Mouse (Mus musculus) lung, postnatal 4 days (tissue): Measurements from ENCODE around the gene Wwc1.
A peak's percentile ranks its signal among the peaks of the same experiment; 100 is the strongest.

ENCODE experiments used
- DNase-seq, 2 experiments: peaks; one replicate each; pipeline ENCODE4 v3.0.0; 2021

Gene Wwc1

DNA sequence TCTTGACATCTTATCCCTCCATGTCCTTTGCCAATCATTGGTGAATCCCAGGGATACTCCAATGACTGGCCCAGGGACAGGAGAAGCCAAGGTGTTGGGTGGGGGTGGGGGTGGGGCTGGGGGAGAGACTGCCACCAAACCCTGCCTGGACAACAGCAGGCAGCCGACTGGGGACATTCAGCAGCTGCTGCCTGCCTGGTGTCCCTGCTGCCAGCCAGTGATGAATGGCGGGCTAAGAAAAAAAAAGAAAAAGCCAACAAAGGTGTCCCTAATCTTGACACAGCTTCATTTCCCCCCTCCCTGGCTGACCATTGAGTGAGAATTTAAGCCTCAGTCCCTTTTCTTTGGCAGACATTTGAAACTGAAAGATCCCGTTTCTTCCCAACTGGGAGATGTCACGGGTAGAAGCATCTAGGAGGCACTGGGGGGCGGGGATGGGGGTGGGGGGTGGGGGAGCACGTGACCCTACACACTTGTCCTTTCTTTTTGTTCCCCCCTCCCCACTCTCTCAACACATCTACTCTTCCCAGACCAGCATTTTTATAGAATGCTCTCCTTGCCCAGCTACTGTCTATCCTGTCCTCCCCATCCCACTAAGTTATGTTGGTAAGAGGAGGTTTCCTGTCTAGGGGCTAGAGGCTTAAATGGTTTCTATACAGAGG, 7.9 kb downstream of the Wwc1 start:
- no peak for DNase-seq

DNA sequence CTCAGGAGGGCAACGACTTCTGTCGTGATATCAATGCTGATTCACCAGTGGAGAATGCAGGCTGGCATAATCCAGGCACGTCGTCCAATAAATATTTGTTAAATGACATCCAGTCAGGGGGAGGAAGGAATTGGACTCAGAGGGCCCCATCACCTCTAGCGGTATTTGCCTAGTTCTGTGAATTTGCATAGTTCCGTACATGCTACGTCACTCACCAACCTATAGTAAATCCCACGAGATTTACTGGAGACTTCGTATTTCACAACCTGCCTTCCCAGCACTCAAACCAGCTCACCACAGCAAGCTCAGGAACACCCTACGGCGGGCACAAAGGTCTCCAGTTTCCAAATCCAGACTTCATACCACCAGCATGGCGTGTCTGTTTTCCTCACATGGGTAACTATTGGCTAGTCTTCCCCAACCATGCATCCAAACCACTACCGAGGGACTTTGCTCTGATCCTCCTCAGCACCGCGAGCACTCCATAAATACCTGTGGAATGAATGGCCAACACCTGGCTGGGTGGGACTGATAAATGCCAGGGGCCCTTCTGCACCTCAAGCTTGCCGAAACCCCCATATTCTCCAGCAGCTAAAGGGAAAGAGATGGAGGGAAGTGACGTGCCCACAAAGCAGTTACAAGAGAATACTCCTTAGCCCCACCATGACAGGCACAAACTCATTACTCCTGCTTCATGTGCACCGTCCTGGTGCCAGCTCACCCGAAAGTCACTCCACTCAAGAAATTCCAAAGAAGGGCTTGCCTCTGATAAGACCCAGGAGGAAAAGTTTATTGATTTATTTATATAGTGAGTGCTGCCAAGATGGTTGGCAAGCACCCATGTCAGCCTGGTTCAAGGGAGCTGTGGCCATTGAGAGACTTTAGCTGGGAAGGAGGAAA, 9.3 kb downstream of the Wwc1 start:
- peak; percentile 57 to 78 for DNase-seq

DNA sequence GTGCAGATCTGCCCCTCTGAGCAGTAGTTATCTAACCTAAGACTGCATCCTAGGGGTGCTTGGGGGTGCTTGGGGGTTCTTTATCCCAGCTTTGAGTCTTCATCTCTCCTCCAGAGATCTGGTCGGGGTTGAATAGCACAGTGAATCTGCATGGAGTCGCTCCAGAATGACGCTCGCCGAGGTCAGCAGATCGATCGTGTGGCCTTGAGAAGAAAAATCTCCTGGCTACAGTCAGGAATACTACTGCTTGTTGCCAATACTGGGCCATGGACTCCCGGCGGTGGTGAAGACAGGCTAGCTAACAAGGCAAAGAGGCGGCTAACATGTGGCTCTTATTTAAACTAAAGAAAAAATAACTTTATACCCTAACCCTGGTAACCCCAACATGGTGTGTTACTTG, 12.0 kb downstream of the Wwc1 start:
- DNase-seq, result no peak

DNA sequence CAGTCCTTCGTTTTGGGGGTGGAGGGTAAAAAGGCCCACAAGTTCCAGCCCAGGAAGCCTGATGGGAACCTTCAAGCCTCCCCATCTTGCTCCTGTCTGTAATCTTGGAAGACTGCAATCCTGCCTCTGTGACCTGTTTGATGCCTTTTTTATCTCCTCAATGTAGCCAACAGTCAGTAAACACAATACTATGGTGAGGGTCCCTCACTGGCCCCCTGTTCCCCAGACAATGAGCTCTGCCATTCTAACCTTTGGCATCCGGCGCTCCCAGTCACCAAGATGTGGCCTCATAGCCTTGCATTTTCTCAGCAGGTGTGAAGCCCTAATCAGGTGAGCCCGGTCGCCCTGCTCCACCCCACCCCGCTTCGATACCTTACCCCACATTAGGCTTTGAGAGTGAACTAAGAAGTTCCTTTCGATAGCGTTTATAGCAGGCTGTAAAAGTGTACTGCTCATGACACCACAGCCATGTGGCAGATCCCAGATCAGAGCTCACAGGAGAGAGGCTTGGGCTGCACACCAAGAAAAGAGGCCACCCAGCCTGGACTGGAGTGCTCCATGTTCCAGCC, 16.3 kb downstream of the Wwc1 start:
- DNase-seq, result no peak

DNA sequence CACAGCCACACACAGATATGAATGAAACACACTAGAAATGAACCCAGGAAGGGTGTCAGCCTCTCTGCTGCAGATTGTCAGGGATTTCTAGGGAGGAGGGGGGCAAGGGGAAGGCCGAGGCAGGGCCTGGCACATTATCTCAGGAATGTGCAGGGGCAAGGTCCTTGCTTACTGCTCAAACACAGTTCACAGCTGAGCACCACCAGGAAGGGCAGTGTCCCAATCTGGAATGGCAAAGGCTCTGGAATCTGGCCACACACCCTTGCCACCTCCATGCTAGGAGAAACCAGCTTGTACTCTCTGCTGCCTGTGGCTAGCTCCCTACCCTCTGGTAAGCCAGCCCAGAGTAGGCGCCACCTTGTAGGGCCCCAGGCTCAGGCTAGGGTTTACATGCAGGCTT, 16.8 kb downstream of the Wwc1 start:
- peak; percentile 27 to 68 for DNase-seq

DNA sequence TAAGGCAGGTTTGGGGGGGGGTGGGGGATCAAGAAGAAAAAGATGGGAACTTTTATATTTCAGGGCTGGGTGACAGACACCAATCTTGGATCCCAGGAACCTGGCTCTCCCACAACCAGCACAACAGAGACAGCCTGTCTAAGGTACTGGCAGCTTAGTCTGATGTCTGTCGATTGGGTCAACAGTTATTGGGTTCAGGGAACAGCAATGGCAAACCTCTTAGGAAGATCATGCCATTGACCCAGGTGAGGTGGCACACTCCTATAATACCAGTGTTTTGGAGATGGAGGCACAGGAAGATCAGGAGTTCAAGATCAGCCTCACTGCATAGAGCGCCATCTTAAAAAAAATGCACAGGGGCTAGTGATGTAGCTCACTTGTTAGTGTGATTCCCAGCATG, 17.9 kb downstream of the Wwc1 start:
- no peak for DNase-seq

DNA sequence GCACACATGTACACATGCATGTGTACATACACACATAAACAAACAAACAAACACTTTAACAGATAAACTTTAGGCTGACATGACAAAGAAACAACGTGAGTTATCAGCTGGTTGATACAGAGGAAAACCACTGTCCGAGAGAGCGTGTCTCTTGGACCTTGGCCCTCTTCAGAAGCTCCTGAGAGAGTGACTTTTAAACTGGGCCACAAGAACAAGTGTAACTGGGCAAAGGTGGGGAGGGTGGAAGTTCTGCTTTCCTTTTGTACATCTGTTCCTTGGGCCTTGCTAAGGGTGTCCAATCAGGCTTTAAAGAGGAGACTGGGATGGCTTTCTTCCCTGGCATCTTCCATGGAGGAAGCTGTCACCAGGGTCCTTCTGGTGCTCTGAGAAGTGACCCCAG, 21.1 kb downstream of the Wwc1 start:
- DNase-seq, result no peak

DNA sequence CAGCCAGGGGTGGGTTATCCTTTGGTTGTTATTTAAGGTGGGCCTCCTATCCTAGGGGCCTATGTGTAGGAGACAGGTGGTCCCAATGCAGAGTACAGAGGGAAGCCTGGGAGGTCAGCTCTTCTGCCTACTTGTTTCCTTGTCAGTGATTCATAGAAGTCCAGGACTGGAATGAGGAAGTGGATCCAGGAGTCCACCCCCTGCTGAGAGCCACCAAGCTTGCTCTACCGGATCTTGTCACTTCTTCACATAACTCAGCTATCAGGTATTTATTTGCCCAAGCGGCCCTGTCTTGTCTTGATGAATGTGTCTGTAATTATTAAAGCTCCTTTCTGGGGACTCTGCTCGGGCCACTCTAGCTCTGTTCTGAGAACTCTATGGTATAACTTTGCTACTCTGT, 24.8 kb downstream of the Wwc1 start:
- no peak for DNase-seq

DNA sequence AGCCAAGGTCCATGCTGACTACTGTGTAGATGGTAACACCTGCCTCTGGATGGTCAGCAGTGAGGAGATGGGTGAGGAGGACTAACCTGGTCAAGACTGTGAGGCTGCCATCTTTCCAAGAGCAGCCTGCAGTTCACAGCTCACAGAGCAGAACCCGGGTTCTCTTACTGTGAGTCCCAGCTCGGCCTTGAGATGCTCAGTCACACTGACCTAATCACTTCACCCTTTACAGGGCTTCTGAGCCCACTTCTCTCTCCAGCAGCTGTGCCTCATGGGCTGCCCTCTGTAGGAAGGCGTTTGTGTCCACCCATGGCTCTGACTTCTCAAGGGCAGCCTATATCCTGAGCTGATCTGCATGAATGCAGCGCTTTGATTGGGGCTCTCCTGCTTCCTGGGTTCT, 27.1 kb downstream of the Wwc1 start:
- no peak for DNase-seq

DNA sequence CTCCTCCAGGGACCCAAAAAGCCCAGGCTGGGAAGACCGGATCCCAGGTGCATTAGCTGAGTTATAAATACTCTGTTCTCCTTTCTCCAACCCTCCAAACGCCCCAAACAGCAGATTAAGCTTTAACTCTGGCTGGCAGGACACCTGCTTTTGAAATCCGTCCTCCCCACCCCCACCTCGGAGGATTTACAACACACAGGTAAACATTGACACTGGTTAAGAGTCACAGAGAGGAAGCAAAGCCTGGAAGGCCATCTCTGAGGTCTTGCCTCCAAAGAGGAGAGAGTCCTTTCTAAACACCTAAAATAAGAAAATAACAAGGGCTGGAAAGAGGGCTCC, 28.6 kb downstream of the Wwc1 start:
- DNase-seq, result peak; percentile 53 to 54

DNA sequence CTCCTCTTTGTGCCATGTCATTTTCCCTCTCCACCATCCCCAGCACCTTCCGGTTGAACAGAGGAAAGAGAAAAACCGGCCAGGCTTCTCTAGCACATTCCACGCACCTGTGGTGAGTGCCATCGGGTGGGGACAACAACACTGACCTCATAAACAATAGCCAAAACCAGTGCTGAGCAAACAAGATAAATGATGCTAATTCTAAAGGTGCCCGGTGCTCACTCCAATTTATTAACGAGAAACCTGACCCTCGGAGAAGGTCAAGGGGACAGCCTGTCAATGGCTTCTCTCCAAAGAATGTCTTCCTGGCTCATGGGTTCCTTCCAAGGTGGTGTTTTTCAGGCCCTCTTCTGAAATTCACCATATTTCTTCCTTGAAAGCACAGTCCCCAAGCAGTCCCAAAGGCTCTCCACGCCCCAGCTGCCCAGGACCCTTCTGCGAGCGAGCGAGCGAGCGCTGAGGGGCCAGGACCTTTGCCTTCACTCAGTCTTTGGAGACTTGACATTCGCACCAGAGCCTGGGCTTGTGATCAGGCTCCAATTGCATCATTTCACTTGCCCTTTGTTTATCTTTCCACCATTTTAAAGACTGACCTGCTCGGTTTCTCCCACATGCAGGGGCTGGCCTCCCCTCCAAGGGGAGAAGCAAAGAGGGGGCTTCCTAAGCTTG, 29.1 kb downstream of the Wwc1 start:
- no peak for DNase-seq

DNA sequence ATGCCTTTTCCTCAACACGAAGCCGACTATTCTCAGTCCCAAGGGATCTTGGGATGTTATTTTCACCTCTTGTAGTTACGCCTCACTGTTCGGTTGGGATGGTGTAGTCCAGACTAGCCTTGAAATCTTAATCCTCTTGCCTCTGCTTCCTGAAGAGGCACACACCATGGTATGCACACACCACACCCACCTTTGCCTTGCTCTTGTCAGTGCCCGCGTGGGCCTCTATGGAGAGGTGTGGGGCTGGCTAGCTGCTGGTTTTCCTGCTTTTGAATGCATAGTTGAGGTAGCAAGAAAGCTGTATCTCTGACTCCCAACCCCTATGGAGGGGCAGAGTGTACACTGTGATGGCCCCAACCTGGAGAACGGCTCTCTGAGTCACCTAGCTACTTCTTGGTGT, 29.9 kb downstream of the Wwc1 start:
- peak in 1 of 2 experiments; percentile 40 for DNase-seq

DNA sequence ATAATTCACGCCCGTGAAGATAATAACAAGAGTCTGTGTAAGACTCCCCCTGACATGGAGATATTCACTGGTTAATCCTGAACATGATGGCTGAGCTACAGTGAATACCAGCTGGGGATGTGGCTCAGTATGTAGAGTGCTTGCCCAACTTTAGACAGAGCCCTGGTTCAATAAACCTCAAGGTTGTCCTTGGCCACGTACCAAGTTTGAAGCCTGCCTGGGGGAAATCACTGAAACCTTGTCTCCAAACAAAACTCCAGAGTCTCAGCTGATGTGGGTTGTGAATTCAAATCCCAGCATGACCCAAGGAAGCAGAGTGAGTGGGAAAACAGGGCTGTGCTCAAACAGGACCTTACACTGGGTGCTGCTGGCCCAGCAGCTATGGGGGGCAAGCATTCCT, 30.3 kb downstream of the Wwc1 start:
- DNase-seq, result no peak

DNA sequence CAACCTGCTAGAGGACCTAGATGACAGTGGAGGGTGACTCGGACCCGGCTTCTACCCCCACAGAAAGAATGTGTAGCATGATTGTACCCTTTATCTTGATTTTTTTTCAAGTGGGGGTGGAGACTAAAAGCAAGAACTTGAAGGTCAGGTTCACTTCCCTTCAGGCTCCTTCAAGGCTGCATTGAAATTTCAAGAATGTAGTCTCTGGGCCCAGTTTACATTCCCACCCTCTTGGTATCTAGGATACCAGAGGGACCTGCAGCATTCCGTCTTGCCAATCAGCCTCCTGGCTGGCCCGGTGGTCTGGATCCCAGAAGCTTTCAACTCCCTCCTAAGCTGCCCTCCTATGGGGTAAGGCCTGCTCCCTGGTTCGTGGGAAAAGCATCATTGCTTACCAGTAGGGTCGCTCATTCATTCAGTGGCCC, 31.9 kb downstream of the Wwc1 start:
- DNase-seq, result peak in 1 of 2 experiments; percentile 61

DNA sequence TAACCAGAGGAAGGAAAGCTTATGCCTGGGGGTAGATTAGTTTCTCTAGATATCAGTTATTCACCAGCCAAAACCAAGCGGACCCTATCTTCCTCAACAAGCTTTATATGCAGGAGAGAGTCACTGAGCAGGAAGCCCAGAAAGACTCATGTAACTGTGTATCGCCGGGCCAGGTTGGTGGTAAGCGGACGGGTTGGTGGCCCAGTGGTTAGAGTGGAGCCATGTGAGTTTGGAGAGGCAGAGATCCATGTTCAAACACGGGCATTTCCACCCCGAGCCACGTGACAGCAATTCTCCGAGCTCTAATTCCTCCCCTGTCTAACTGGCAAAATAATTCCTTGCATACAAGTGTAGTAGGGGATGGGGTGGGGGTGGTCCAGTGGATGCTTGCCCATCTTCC, 32.4 kb downstream of the Wwc1 start:
- DNase-seq, result no peak

DNA sequence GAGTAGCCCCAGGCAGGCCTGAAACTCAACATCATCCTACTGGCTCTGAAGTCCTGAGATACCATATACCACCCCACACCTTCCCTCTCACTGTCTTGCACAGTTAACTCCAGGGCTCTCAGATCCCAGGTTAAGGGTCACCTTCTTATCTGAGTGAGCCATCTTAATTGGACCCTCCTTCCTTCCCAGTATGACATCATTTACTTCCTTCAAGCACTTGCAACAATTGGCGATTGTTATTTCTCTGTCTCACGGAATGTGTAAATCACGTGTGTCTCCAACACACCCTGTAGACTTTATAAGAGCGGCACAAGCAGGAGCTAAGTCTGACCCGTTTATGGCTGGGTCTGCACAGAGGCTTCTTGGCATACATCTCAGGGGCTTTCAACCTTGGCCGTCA, 35.1 kb downstream of the Wwc1 start:
- DNase-seq, result no peak

DNA sequence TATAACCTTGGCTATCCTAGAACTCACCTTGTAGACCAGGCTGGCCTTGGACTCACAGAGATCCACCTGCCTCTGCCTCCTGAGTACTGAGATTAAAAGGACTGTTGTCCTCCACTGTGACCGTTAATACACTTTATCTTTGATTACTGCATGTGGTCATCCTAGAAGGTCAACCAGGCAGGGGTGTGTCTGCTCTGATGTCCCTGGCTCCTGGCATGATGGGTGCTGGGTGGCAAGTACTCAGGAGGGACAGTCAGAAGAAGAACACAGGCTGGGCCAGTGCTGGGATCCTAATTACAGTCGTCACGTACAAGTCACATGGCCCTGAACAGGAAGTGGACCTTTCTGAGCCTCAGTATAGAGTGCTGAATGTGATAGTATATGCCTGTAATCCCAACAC, 38.7 kb downstream of the Wwc1 start:
- DNase-seq, result no peak

DNA sequence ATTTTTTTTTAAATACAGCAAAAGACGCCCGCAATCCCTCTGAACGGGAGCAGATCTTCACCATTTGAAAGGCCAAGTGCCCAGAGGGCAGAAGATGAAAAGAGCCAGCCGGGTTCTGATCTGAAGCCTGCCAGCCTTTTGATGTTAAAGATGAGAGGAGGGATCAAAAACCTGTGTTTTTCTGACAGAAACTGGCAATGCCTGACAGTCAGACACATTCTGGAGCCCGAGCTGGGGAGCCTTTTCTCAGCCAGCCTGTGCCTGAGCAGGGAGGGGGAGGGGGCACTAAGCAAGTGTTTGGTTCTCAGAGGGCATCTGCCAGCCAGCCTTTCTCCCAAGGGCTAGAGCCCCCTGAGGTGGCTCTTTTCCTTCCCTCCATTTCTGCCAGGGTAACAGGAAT, 39.3 kb downstream of the Wwc1 start:
- DNase-seq, result no peak

DNA sequence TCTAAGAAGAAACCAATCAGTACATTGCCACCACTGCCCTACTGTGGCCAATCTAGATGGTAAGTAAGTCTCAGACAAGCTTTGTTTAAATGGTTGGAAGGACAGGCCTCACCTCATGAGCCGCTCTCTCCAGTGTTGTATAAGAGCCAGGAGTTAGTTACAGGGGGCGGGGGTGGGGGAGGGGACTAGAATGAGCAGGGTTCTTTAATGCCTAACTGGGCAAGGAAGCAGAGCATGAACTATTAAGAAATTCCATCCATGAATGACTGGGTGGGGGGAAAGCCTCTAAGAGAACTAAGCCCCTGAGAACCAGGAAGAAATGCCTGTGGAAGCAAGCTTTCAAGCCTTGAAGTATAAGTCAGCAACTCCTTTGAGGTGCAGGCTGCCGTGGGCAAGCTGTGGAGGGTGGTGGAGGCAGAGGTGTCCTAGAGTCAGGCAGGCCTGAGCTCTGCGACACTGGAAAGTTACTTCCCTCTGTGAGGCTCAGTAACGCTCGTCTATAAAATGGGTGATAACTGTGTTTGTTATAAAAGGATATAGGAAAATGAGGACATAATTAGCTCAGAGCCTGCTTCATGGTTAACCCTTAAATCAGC, 41.4 kb downstream of the Wwc1 start:
- DNase-seq, result no peak

DNA sequence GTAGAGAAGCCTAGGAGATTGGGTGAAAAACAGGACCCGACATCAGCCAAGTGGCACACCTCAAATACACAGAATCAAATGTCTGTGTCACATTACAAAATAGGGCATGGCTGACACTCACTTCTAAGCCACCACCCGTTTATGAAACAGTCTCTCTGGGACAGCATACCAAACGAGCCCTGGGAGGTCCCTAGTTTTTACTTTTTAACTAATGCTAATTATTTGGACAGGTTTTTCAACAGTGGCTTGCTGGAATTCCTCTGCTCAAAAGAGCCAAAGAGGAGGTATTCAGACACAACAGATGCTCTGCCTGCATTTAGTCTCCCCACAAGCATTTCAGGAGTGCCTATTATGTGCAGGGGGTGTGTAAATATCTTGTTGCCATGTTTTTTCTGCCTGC, 44.7 kb downstream of the Wwc1 start:
- DNase-seq, result no peak

DNA sequence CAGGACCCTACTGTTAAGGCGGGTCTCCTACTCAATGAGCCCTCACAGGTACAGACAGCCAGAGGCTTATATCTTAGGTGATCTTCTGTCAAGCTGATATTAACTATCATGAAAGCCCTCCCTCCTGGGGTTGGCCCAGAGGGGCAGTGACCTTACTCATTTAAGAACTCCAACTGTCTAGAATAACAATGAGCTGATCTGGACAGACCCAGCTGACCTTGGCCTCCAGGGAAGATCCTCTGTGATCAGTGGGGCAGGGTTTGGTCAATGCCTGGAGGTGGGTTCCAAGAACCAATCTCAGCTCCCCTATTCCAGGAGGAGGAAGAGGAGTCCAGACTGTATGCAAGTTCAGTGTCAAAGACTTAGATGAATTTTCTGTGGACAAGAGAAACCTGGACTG, 45.2 kb downstream of the Wwc1 start:
- no peak for DNase-seq

DNA sequence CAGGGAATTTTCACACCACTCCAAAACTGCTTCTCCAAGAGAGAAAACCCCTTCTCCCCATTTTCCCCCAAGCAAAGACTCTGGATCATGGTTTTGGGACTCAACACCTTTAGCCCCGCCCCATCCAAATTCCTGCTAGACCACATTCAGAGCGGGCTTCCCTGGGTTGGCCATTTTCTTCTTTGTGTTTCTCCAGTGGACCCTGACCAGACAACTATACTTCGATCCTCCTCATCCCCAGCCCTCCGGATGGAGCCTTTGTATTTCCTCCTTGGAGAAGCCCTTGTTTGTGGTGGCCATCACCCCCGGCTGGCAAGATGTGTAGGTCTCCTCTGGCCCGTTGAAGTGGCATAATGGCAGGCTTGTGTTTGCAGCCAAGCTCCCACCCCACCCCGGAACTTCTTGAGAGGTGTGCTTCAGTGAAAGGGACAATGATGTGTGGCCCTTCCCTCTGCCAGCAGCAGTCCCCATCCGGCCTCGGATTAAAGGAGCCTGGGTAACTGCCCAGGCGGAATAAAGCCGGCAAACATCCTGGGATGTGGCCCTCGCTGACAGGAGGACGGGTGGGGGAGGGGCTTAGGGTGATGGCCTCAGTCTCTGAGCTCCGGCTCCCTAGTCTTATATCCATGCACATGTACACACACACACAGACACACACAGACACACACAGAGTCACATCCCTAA, 46.8 kb downstream of the Wwc1 start:
- DNase-seq, result peak in 1 of 2 experiments; percentile 53
